Mouse (Mus musculus) limb, embryonic 13.5 days (tissue): Measurements from ENCODE around the gene Dmkn. TPM values are rescaled to one million over a fixed set of nuclear protein-coding genes. Genes with fewer than 3 reads are reported as not detected.
"Not testable (repeated sequence)": the region's sequence is repeated elsewhere in the genome, so short reads cannot be mapped to it uniquely, and the experiment has no call there.

ENCODE experiments used
- ATAC-seq: fragments of 200-750 bp; cut with Nextera tagmentation; 2 replicates; pipeline ENCODE4 v1.8.0; 2017; ENCODE audit warnings: low read depth, moderate number of reproducible peaks, moderate TSS enrichment; ENCODE audit not compliant: low FRiP score
- H3K27ac ChIP-seq: fragments of 300-500 bp; sonication (generic); 2 replicates; pipeline ENCODE4 v1.5.1; 2015; ENCODE audit warnings: inconsistent platforms, mild to moderate bottlenecking, moderate library complexity
- H3K27me3 ChIP-seq: fragments of 300-500 bp; sonication (generic); 2 replicates; pipeline ENCODE4 v1.6.1; 2015; ENCODE audit warnings: mild to moderate bottlenecking, inconsistent platforms
- H3K36me3 ChIP-seq: fragments of 300-500 bp; sonication (generic); 2 replicates; pipeline ENCODE4 v1.6.1; 2015; ENCODE audit warnings: inconsistent platforms, mild to moderate bottlenecking, moderate library complexity
- H3K4me1 ChIP-seq: fragments of 300-500 bp; sonication (generic); 2 replicates; pipeline ENCODE4 v1.6.1; 2015; ENCODE audit warnings: inconsistent platforms
- H3K4me2 ChIP-seq: fragments of 300-500 bp; sonication (generic); replicated peaks from 2 replicates; pipeline ENCODE4 v1.6.1; 2015; ENCODE audit warnings: inconsistent platforms, mild to moderate bottlenecking, moderate library complexity
- H3K4me3 ChIP-seq: fragments of 300-500 bp; sonication (generic); 2 replicates; pipeline ENCODE4 v1.5.1; 2015; ENCODE audit warnings: moderate library complexity, mild to moderate bottlenecking, inconsistent platforms
- H3K9ac ChIP-seq: fragments of 300-500 bp; sonication (generic); 2 replicates; pipeline ENCODE4 v1.6.1; 2015; ENCODE audit warnings: mild to moderate bottlenecking, inconsistent platforms
- H3K9me3 ChIP-seq: fragments of 300-500 bp; sonication (generic); 2 replicates; pipeline ENCODE4 v1.6.1; 2016; ENCODE audit warnings: inconsistent platforms
- WGBS: fragments of 180-500 bp; shearing (Covaris S2); methylation state at CpG from one replicate; pipeline ENCODE4 v1.1.7; 2015; 5-methylcytosine and 5-hydroxymethylcytosine counted together
- polyA plus RNA-seq: library from polyadenylated mRNA; unstranded; fragments of >200 nt; fragmentation: Nextera tagmentation; extraction: Ambion mirVana; gene quantifications from 2 replicates; pipeline ENCODE4 v1.2.1, GENCODE M21; 2015

The Dmkn gene
- 7.3 and 11.9 TPM in 2 replicates for polyA plus RNA-seq

DNA sequence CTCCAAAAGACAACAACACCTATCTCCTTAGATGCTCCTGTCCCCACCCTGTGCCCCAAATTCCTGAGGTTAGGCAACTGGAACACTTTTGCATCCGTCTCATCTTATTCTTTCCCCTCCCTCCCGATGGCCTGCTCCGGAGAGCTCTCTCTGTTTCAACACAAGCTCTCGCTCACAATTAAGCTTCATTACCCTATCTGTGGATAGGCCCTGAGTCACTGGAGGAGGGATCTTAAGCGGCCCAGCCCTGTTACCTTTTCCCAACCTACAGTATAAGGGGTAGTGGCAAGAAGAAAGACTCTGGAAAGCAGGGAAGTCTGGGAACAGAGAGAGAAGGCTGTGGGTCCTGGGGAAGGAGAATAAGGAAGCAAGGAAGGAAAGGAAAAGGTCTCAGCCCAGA is at the start of gene Dmkn:
Gene Dmkn (plus strand): TSS at position 301 of the 400 bp plus-strand sequence.
- Histone ChIP-seq H3K4me2 (no peak within 1 kb of the TSS), H3K4me1 (no peaks in the 10 kb centered on the region), H3K4me3 (no peak within 1 kb of the TSS), H3K27me3 (peaks cover 23% of the 10 kb centered on the region), H3K27ac (no peak within 1 kb of the TSS), H3K9ac (no peak within 1 kb of the TSS), H3K36me3 (no peaks in the 10 kb centered on the region), H3K9me3 (no peaks in the 10 kb centered on the region)
- no peak for ATAC-seq
- 53% methylated on average over 5 of the region's 5 CpGs for WGBS

DNA sequence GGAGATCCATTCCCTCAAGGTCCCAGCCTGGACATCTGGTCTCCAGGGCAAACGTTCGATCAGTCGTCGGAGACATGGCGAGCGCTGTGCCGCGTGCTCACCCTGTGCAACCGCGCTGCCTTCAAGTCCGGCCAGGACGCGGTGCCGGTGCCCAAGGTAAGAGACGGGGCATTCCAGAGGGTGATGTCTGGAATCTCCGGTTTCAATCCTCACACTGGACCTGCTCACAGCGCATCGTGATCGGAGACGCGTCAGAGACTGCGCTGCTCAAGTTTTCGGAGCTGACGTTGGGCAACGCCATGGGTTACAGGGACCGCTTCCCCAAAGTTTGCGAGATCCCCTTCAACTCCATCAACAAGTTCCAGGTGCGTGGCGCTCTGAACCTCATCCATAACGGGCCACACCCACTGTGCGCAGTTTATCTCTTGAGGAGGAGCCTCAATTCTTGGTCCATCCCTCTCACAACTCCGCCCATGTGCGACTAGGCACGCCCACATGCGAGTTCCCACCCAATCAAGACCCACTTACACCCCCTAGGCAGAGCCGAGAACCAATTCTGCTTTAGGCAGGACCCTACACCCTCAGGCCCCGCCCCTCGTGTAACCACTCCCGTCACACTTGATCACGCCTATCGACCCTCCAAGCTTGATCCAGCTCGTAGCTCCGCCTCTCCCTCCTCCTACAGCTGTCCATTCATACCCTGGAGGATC is 46.4 kb upstream of the Dmkn start:
- H3K4me1 ChIP-seq: peaks cover 12% of the 10 kb centered on the region
- peak overlapping the region; percentile 65 for H3K4me2 ChIP-seq
- peaks cover 50% of the 10 kb centered on the region for H3K27me3 ChIP-seq
- H3K4me3 ChIP-seq: peak overlapping the region; percentile 37
- no peaks in the 10 kb centered on the region for H3K9me3 ChIP-seq
- 0 out of 2 replicates have a peak overlapping the region, but pooled peaks have one; percentile 15 for H3K9ac ChIP-seq
- 1% methylated on average over 43 of the region's 43 CpGs for WGBS
- ATAC-seq: peak; percentile 93
- H3K36me3 ChIP-seq: no peaks in the 10 kb centered on the region
- no peak overlapping the region for H3K27ac ChIP-seq

DNA sequence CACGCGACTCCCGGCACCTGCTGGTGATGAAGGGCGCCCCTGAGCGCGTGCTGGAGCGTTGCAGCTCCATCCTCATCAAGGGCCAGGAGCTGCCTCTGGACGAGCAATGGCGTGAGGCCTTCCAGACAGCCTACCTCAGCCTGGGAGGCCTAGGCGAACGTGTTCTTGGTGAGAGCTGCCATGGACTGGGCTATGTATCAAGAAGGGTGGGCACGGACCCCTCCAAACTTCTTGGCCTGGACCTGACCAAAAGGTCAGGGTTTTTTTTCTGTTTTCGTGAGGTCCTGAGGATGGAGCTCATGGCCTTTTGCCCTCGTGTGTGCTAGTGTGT is 45.9 kb upstream of the Dmkn start:
- peaks cover 12% of the 10 kb centered on the region for H3K4me1 ChIP-seq
- no peaks in the 10 kb centered on the region for H3K36me3 ChIP-seq
- H3K9ac ChIP-seq: 0 out of 2 replicates have a peak overlapping the region, but pooled peaks have one; percentile 15
- H3K4me3 ChIP-seq: peak overlapping the region; percentile 37
- peak overlapping the region; percentile 65 for H3K4me2 ChIP-seq
- no peak for ATAC-seq
- no peak overlapping the region for H3K27ac ChIP-seq
- 15% methylated on average over 14 of the region's 14 CpGs for WGBS
- H3K9me3 ChIP-seq: no peaks in the 10 kb centered on the region
- H3K27me3 ChIP-seq: peaks cover 50% of the 10 kb centered on the region

DNA sequence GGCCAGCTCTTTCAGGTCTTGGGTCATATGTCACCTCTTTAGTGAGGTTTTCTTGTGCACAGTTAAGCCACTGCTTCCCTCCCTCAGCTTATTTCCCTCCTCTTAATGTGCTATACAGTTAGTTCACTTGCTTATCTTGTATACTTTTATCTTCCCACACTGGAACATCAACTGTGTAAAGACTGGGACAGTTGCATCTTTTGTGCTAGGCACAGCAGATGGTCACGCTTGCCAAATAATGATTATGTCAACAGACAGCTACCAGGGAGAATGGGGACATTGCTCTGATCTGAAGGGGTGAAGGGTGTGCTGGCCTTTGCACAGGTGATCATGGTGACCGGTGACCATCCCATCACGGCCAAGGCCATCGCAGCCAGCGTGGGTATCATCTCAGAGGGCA is 43.9 kb upstream of the Dmkn start:
- ATAC-seq: no peak
- no peak overlapping the region for H3K9ac ChIP-seq
- H3K4me3 ChIP-seq: no peak overlapping the region
- H3K27me3 ChIP-seq: peaks cover 48% of the 10 kb centered on the region
- H3K27ac ChIP-seq: no peak overlapping the region
- WGBS: 97% methylated on average over 5 of the region's 5 CpGs
- H3K36me3 ChIP-seq: no peaks in the 10 kb centered on the region
- H3K9me3 ChIP-seq: no peaks in the 10 kb centered on the region
- H3K4me2 ChIP-seq: no peak overlapping the region
- H3K4me1 ChIP-seq: peaks cover 16% of the 10 kb centered on the region

DNA sequence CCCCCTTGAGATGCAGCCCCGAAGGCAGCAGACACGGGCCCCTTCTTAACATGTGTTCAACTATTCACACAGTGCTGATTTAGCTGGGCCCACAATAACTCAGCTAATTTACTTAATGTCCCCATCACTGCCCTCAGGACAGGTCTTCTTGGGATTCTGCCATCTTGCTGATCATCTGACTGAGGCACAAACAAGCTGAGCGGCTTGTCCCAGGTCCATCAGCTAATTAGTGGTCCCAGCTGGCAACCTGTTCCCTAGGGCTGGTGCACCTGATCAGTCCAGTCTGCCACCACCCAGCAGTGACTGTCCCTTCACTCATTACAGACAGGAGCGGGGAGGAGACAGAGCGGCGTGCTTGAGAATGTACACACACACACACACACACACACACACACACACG is 42.3 kb upstream of the Dmkn start:
- H3K4me3 ChIP-seq: no peak overlapping the region
- H3K36me3 ChIP-seq: 0 out of 2 replicates have a peak, but pooled peaks cover 3% of the 10 kb centered on the region

DNA sequence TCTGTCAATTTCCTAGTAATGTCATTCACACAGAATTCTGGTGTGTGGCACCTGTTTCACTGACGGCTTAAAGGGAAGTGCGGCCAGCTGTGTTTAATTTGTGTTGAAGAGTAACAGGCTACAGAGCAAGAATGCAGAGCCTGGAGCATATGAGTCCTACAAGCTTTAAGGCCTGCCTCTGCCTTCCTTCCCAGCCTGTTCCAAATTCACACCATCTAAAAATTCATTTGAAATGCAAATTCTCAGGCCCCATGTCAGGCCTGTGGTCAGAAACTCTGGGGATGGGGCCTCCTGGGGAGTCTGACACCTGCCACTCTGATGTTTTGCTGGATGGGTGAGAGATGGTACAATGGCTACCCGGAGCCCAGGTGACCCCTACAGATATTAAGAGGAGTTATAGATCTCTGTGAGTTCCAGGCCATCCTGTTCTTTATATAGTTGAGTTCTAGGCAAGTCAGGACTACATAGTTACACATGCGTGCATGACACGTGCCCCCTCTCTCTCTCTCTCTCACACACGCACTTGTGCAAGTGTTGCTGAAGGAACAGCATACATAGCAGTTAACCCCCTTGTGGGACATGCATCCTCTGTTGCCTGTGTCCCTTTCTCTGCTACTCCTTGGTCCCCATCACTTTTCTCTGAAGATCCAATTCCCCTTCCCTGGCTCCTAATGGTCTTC is 40.1 kb upstream of the Dmkn start:
- Histone ChIP-seq H3K27me3 (peaks cover 12% of the 10 kb centered on the region), H3K9me3 (no peaks in the 10 kb centered on the region), H3K9ac (no peak overlapping the region), H3K27ac (no peak overlapping the region), H3K4me2 (no peak overlapping the region), H3K4me1 (peaks cover 12% of the 10 kb centered on the region), H3K36me3 (peaks cover 18% of the 10 kb centered on the region), H3K4me3 (no peak overlapping the region)
- no peak for ATAC-seq
- 50% methylated on average over 6 of the region's 6 CpGs for WGBS

More for the DNA sequence above, 42.3 kb upstream of the Dmkn start:
- H3K4me2 ChIP-seq: no peak overlapping the region
- ATAC-seq: no peak
- peaks cover 16% of the 10 kb centered on the region for H3K4me1 ChIP-seq
- H3K9me3 ChIP-seq: no peaks in the 10 kb centered on the region
- 84% methylated on average over 7 of the region's 7 CpGs for WGBS
- H3K27me3 ChIP-seq: peaks cover 32% of the 10 kb centered on the region
- no peak overlapping the region for H3K9ac ChIP-seq
- no peak overlapping the region for H3K27ac ChIP-seq

DNA sequence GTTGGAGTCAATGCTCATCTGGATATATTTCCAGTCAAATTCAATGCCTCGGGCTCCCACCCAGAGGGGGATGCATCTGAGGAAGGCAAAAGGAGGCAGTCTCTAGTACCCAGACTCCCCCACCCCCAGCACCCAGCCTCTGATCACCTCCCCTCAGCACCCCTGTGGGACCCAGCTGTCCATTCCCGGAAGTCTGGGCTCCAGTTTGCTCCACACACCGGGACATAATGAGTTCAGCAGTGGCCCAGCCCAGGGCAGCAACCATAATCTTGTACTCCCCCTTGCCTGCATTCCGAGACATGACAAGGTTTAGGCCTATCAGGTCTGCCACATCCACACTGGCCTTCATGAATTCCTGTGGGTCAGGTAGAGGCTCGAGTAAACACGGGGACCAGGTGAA is 35.3 kb upstream of the Dmkn start:
- Histone ChIP-seq H3K27ac (no peak overlapping the region), H3K4me1 (peaks cover 24% of the 10 kb centered on the region), H3K9me3 (no peaks in the 10 kb centered on the region), H3K9ac (peak overlapping the region; percentile 91), H3K4me3 (peak overlapping the region; percentile 82), H3K36me3 (peaks cover 34% of the 10 kb centered on the region), H3K4me2 (peak overlapping the region; percentile 79), H3K27me3 (no peaks in the 10 kb centered on the region)
- ATAC-seq: no peak
- 82% methylated on average over 6 of the region's 6 CpGs for WGBS

DNA sequence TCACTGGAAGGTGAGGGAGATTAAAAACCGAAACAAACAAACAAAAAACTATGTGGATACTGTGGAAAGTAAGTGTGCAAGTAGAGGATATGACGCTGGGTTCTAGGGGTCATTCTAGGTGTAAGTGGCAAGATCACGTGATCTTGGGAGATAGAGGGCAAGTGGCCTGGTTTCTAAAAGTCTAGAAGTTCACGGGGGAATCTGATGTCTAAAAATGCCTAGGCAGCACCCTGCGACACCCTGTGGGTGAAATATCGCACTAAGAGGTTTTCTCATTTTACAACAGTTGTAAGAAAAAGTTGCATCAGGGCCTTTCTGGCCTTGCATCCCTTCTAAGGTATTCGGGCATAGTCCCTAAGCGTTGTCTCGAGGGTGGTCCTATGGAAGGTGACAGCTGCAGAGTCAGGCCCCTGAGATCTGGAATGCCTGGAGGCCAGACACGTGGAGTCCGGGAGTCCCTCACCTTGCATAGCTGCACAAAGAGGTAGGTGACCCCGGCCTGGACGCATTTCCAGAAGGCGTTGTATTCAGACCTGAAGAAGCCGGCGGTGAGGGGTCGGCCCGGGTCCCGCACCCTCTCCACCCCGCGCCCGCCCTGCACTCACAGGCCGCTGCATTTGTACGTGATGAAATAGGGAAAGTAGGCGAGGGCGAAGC is 34.7 kb upstream of the Dmkn start:
- peak overlapping the region; percentile 79 for H3K4me2 ChIP-seq
- H3K9ac ChIP-seq: peak overlapping the region; percentile 91
- H3K36me3 ChIP-seq: peaks cover 40% of the 10 kb centered on the region
- no peaks in the 10 kb centered on the region for H3K27me3 ChIP-seq
- H3K4me1 ChIP-seq: peaks cover 20% of the 10 kb centered on the region
- peak; percentile 20 for ATAC-seq
- no peaks in the 10 kb centered on the region for H3K9me3 ChIP-seq
- peak overlapping the region; percentile 82 for H3K4me3 ChIP-seq
- WGBS: 8% methylated on average over 26 of the region's 26 CpGs
- H3K27ac ChIP-seq: peak overlapping the region; percentile 85; the same call in 1 of the 2 replicates

DNA sequence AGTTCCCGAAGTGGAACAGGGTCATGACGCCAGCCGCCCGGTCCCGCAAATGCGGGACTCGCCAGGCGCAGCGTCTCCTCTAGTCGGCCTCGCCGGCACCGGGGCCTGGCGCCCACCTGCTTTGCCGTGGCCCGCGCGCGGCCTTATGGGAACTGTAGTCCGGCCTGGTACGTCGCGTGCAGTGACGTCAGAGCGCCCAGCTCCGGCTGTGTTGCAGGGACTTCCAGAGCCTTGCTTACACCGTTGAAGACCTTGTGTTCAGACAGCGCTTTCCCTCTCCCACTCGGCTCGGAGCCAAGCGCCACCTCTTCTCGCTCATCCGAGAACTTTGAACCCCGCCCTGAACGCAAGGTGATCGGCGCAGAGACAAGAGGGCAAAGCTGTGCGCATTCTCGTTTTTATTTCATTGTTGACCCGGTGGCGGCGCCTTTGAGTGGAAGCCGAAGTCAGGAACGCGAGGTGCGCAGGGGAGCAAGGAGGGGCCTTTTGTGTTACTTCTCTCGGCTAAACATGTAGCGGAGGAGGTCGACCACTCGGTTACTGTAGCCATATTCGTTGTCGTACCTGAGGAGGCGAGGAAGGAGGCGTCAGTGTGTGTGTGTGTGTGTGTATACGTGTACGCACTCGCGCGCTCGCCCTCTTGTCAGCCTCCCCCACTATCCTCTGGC is 34.0 kb upstream of the Dmkn start, which contains the start of gene Tmem147:
Gene Tmem147 (minus strand): TSS at position 145 of the 668 bp plus-strand sequence.
- peaks cover 44% of the 10 kb centered on the region for H3K36me3 ChIP-seq
- H3K4me2 ChIP-seq: peak within 1 kb of the TSS; percentile 79
- no peaks in the 10 kb centered on the region for H3K9me3 ChIP-seq
- H3K4me3 ChIP-seq: peak within 1 kb of the TSS; percentile 82
- H3K4me1 ChIP-seq: peaks cover 20% of the 10 kb centered on the region
- under 1% methylated on average over 60 of the region's 60 CpGs for WGBS
- peak within 1 kb of the TSS; percentile 85 for H3K27ac ChIP-seq
- no peaks in the 10 kb centered on the region for H3K27me3 ChIP-seq
- H3K9ac ChIP-seq: peak within 1 kb of the TSS; percentile 91
- peak; percentile 97 for ATAC-seq

DNA sequence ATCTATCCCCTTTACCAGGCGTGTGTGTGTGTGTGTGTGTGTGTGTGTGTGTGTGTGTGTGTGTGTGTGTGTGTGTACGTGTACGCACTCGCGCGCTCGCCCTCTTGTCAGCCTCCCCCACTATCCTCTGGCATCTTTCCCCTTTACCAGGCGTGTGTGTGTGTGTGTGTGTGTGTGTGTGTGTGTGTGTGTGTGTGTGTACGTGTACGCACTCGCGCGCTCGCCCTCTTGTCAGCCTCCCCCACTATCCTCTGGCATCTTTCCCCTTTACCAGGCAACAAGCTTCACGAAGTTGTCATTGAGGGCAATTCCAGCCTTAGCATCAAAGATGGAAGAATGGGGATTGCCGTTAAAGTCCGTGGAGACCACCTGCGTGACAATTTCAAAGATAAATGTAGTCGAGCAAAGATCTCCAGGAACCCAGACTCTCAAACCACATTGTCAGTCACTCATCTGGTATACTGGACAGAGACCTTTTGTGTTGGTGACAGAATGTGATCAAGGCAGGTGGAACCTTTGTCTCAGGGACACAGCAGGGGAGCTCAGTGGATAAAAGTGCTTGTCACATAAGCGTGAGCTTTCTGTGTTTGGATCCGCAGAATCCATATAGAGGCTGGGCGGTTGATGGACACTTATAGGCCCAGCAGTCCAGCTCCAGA is 33.4 kb upstream of the Dmkn start:
- H3K9me3 ChIP-seq, ATAC-seq, H3K27me3 ChIP-seq: not testable (repeated sequence)
- 28% methylated on average over 14 of the region's 22 CpGs for WGBS
- Histone ChIP-seq H3K36me3 (peaks cover 47% of the 10 kb centered on the region), H3K9ac (peak overlapping the region; percentile 91), H3K4me3 (peak overlapping the region; percentile 82), H3K4me2 (peak overlapping the region; percentile 79), H3K27ac (peak overlapping the region; percentile 85; the same call in 1 of the 2 replicates), H3K4me1 (peaks cover 20% of the 10 kb centered on the region)

DNA sequence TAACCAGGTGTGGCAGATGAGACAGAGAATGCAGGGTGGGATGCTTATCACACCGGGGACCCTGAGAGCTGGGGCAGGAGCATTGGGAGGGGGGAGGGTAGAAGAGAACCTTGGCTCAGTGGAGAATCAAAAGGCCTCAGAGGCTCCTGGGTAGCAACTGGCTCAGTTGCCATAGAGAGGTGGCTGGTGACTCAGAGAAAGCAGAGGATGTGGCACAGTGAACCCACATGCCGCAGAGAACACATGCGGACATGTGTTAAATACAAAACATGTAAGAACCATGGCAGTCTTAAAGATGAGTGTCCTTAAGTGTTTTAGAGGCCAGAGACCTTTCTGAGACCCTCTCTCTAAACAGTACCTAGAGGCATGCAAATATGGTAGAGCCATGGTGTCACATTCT is 27.3 kb upstream of the Dmkn start:
- Histone ChIP-seq H3K4me3 (no peak overlapping the region), H3K9ac (no peak overlapping the region), H3K9me3 (no peaks in the 10 kb centered on the region), H3K27me3 (no peaks in the 10 kb centered on the region), H3K27ac (no peak overlapping the region), H3K36me3 (peaks cover 63% of the 10 kb centered on the region), H3K4me1 (no peaks in the 10 kb centered on the region), H3K4me2 (no peak overlapping the region)
- WGBS: 88% methylated on average over 3 of the region's 3 CpGs
- ATAC-seq: no peak
